Comparison of ENCODE assay signal across 10 mouse cellular contexts in genomic region chr1:143803537-143803936, GRCm38 (mm10). TPM values are rescaled to one million over a fixed set of nuclear protein-coding genes. Genes with fewer than 3 reads are reported as not detected.
A peak's percentile ranks its signal among the peaks of the same experiment; 100 is the strongest.
DNase-seq lines count a peak whose midpoint lies in the region; ATAC-seq and TF ChIP-seq lines count a peak whose summit lies in the region.
"Had no signal": no experiment of that assay in that cellular context is flagged by ENCODE, and none has a peak within 500 bp of the region (broad histone marks: within the 10 kb centered on the region; RNA-seq: fewer than 3 reads in every experiment).

No protein-coding gene starts in this region.

- peaks cover 16% of the 10 kb centered on the region for H3K36me3 ChIP-seq in heart, embryonic 12.5 days
- H3K36me3 ChIP-seq in heart, embryonic 11.5 days (ENCODE audit: control insufficient read depth, insufficient read depth, low read length) = no peaks in the 10 kb centered on the region; the same call in 1 of the 2 replicates
- peaks cover 11% of the 10 kb centered on the region for H3K36me3 ChIP-seq in liver, embryonic 14.5 days (replicated peaks; ENCODE audit: control insufficient read depth, insufficient read depth, low read depth)

- WGBS in heart, embryonic 12.5 days = 30% methylated on average over 4 of the region's 4 CpGs
- WGBS in heart, embryonic 11.5 days (ENCODE audit: insufficient replicate concordance) = 34% methylated on average over 4 of the region's 4 CpGs
- WGBS in liver, embryonic 14.5 days (ENCODE audit: insufficient replicate concordance) = 39% methylated on average over 4 of the region's 4 CpGs

- no peaks in the 10 kb centered on the region for H3K27me3 ChIP-seq in heart, embryonic 12.5 days (replicated peaks)
- H3K27me3 ChIP-seq in heart, embryonic 11.5 days (ENCODE audit: control insufficient read depth, insufficient read depth, low read length) = no peaks in the 10 kb centered on the region
- no peaks in the 10 kb centered on the region for H3K27me3 ChIP-seq in liver, embryonic 14.5 days (ENCODE audit: control insufficient read depth, insufficient read depth, low read length)
- H3K27me3 ChIP-seq: embryonic facial prominence, embryonic 12.5 days had no signal

- H3K9me3 ChIP-seq in heart, embryonic 12.5 days (replicated peaks) = no peaks in the 10 kb centered on the region
- H3K9me3 ChIP-seq in heart, embryonic 11.5 days (replicated peaks; ENCODE audit: control insufficient read depth, low read length) = no peaks in the 10 kb centered on the region
- no peaks in the 10 kb centered on the region for H3K9me3 ChIP-seq in liver, embryonic 14.5 days (ENCODE audit: control insufficient read depth, low read length)
- H3K9me3 ChIP-seq: embryonic facial prominence, embryonic 12.5 days had no signal

- H3K4me1 ChIP-seq in heart, embryonic 12.5 days (replicated peaks) = no peaks in the 10 kb centered on the region
- H3K4me1 ChIP-seq in heart, embryonic 11.5 days (ENCODE audit: control insufficient read depth, insufficient read depth, low read length) = no peaks in the 10 kb centered on the region
- no peaks in the 10 kb centered on the region for H3K4me1 ChIP-seq in liver, embryonic 14.5 days (replicated peaks; ENCODE audit: control insufficient read depth in 2 of 2, insufficient read depth in 2 of 2, low read length in 1 of 2)
- H3K4me1 ChIP-seq: embryonic facial prominence, embryonic 12.5 days had no signal

- no peak for TF ChIP-seq EP300 in liver, embryonic 14.5 days (IDR thresholded peaks at IDR 0.05; ENCODE audit: low read depth)

- ATAC-seq in heart, embryonic 12.5 days (ENCODE audit: insufficient number of reproducible peaks, low FRiP score) = 0 out of 2 replicates have a peak, but pooled peaks have one; percentile 53
- no peak for ATAC-seq in heart, embryonic 11.5 days (replicated peaks; ENCODE audit: insufficient number of reproducible peaks, low FRiP score, low TSS enrichment)
- ATAC-seq in liver, embryonic 14.5 days (ENCODE audit: insufficient read depth) = no peak

- H3K4me2 ChIP-seq in heart, embryonic 12.5 days = no peak overlapping the region
- no peak overlapping the region for H3K4me2 ChIP-seq in heart, embryonic 11.5 days
- no peak overlapping the region for H3K4me2 ChIP-seq in liver, embryonic 14.5 days (ENCODE audit: low read depth)
- H3K4me2 ChIP-seq: embryonic facial prominence, embryonic 12.5 days had no signal

- TF ChIP-seq CTCF in liver, embryonic 14.5 days (IDR thresholded peaks at IDR 0.05; ENCODE audit: low read depth) = peak; percentile 18; the same call in 1 of the 2 replicates

- no peak overlapping the region for H3K27ac ChIP-seq in heart, embryonic 12.5 days (ENCODE audit: poor library complexity, severe bottlenecking)
- no peak overlapping the region for H3K27ac ChIP-seq in heart, embryonic 11.5 days (ENCODE audit: low read depth, low read length)
- H3K27ac ChIP-seq in liver, embryonic 14.5 days = no peak overlapping the region
- H3K27ac ChIP-seq: embryonic facial prominence, embryonic 12.5 days had no signal

- DNase-seq in CD4-positive helper T cell, adult 2 months (ENCODE audit: low read depth, low spot score) = peak; percentile 76
- DNase-seq in T-cell, adult 2 months (ENCODE audit: low spot score) = peak; percentile 29
- peak; percentile 77 for DNase-seq in forelimb bud, embryonic 11.5 days (ENCODE audit: low read depth, low spot score)
- DNase-seq in liver, embryonic 14.5 days (ENCODE audit: low read depth in 3 of 3, low spot score in 3 of 3) = peak; percentile 14 to 47 (median 31)
- peak; percentile 82 for DNase-seq in retina, postnatal 1 day
- DNase-seq in gastrocnemius, postnatal 4 days (ENCODE audit: low spot score in 2 of 2) = no peak

- H3K9ac ChIP-seq in heart, embryonic 12.5 days = no peak overlapping the region
- no peak overlapping the region for H3K9ac ChIP-seq in heart, embryonic 11.5 days (ENCODE audit: low read depth, low read length)
- no peak overlapping the region for H3K9ac ChIP-seq in liver, embryonic 14.5 days (replicated peaks)
- H3K9ac ChIP-seq: embryonic facial prominence, embryonic 12.5 days had no signal

- H3K4me3 ChIP-seq in heart, embryonic 12.5 days = no peak overlapping the region
- no peak overlapping the region for H3K4me3 ChIP-seq in heart, embryonic 11.5 days (ENCODE audit: low read depth, low read length)
- H3K4me3 ChIP-seq in liver, embryonic 14.5 days (ENCODE audit: insufficient read depth in 1 of 2, low read depth in 2 of 2, low read length in 2 of 2) = no peak overlapping the region
- H3K4me3 ChIP-seq: embryonic facial prominence, embryonic 12.5 days; myocyte had no signal

RNA-seq across cellular contexts. Expression of gene Uchl5, which starts 26.5 kb away (rescaled TPM):
- polyA plus RNA-seq in heart, embryonic 12.5 days (2016; fragmentation: Nextera tagmentation; extraction: Ambion mirVana) = 63.7 and 70.4 TPM in 2 replicates
- polyA plus RNA-seq in heart, embryonic 11.5 days (2014; fragmentation: Nextera tagmentation; extraction: Ambion mirVana) = 66.9 and 68.1 TPM in 2 replicates
- polyA plus RNA-seq in liver, embryonic 14.5 days (2012; rRNA removed) = 9.5 and 21.4 TPM in 2 replicates
- 67.9 and 70.4 TPM in 2 replicates for polyA plus RNA-seq in liver, embryonic 14.5 days (2014; fragmentation: Nextera tagmentation; extraction: Ambion mirVana)
- 10 to 100 TPM; 20.6 to 21.6 TPM for total RNA-seq in gastrocnemius, postnatal 4 days (2021)

RNA-seq across cellular contexts. Expression of gene Trove2, which starts 26.7 kb away (rescaled TPM):
- polyA plus RNA-seq in heart, embryonic 12.5 days (2016; fragmentation: Nextera tagmentation; extraction: Ambion mirVana) = 20.7 and 21.5 TPM in 2 replicates
- 13.2 and 16.7 TPM in 2 replicates for polyA plus RNA-seq in heart, embryonic 11.5 days (2014; fragmentation: Nextera tagmentation; extraction: Ambion mirVana)
- 0.45 and 0.71 TPM in 2 replicates for polyA plus RNA-seq in liver, embryonic 14.5 days (2012; rRNA removed)
- 1.3 and 1.6 TPM in 2 replicates for polyA plus RNA-seq in liver, embryonic 14.5 days (2014; fragmentation: Nextera tagmentation; extraction: Ambion mirVana)
- 1 to 10 TPM; 6.9 to 8.2 TPM for total RNA-seq in gastrocnemius, postnatal 4 days (2021)

Comparison
In these comparisons a context has a peak if more than half of its experiments do, and no peak if none do; other contexts are left out.
1. DNase-seq: peak in CD4-positive helper T cell, adult 2 months (single experiment), T-cell, adult 2 months (single experiment), forelimb bud, embryonic 11.5 days (single experiment), liver, embryonic 14.5 days (3 of 3) and retina, postnatal 1 day (single experiment); none in gastrocnemius, postnatal 4 days (0 of 2).